ENCODE assay signal across 9 mouse cellular contexts in genomic region chr13:112755507-112756010, GRCm38 (mm10). TPM values are rescaled to one million over a fixed set of nuclear protein-coding genes. Genes with fewer than 3 reads are reported as not detected.
DNase-seq lines count a peak whose midpoint lies in the region; ATAC-seq and TF ChIP-seq lines count a peak whose summit lies in the region.
"Had no signal": no experiment of that assay in that cellular context is flagged by ENCODE, and none has a peak within 500 bp of the region (broad histone marks: within the 10 kb centered on the region; RNA-seq: fewer than 3 reads in every experiment).

No protein-coding gene starts in this region.

- H3K9me3 ChIP-seq in ES-E14 (ENCODE audit: control insufficient read depth, insufficient read depth, low read depth, low read length), result no peaks in the 10 kb centered on the region
- H3K9me3 ChIP-seq in heart, embryonic 11.5 days (replicated peaks; ENCODE audit: control insufficient read depth, low read length), result no peaks in the 10 kb centered on the region
- no peaks in the 10 kb centered on the region for H3K9me3 ChIP-seq in limb, embryonic 12.5 days

- ATAC-seq in heart, embryonic 11.5 days (replicated peaks; ENCODE audit: insufficient number of reproducible peaks, low FRiP score, low TSS enrichment), result no peak
- no peak for ATAC-seq in limb, embryonic 12.5 days (ENCODE audit: insufficient number of reproducible peaks, insufficient read depth, low FRiP score, low TSS enrichment, low read depth)
- no peak for ATAC-seq in activated CD4-positive, CD25-positive, alpha-beta regulatory T cell, adult 4 months
- no peak for ATAC-seq in megakaryocyte-erythroid progenitor cell, adult 5-6 weeks (replicated peaks; ENCODE audit: low FRiP score, low TSS enrichment, poor library complexity, severe bottlenecking)

- in situ Hi-C loops in ES-E14 (cut with MboI; ENCODE audit: low sequenced_read_pairs in 2 of 2, unreplicated experiment in 2 of 2), result no loop called here

- peak; percentile 57 for DNase-seq in embryo, embryonic 10 days (ENCODE audit: low spot score)
- DNase-seq in embryo, embryonic 9.5 days (ENCODE audit: extremely low spot score), result no peak
- DNase-seq in ES-E14 (ENCODE audit: low read depth, low spot score), result no peak
- no peak for DNase-seq in B cell, adult 2 months

- H3K27me3 ChIP-seq in heart, embryonic 11.5 days (ENCODE audit: control insufficient read depth, insufficient read depth, low read length), result no peaks in the 10 kb centered on the region
- H3K27me3 ChIP-seq in limb, embryonic 12.5 days, result no peaks in the 10 kb centered on the region
- H3K27me3 ChIP-seq: CH12.LX had no signal

- H3K4me3 ChIP-seq in ES-E14 (ENCODE audit: insufficient read depth in 1 of 2, low read depth in 1 of 2, low read length in 2 of 2, poor library complexity in 1 of 2, severe bottlenecking in 1 of 2), result no peak overlapping the region
- no peak overlapping the region for H3K4me3 ChIP-seq in heart, embryonic 11.5 days (ENCODE audit: low read depth, low read length)
- H3K4me3 ChIP-seq in limb, embryonic 12.5 days (replicated peaks), result no peak overlapping the region

- WGBS in heart, embryonic 11.5 days (ENCODE audit: insufficient replicate concordance), result 42% methylated on average over 11 of the region's 11 CpGs
- 53% methylated on average over 11 of the region's 11 CpGs for WGBS in limb, embryonic 12.5 days

- no peak overlapping the region for H3K27ac ChIP-seq in ES-E14 (ENCODE audit: insufficient read depth, low read depth, low read length, poor library complexity, severe bottlenecking)
- H3K27ac ChIP-seq in heart, embryonic 11.5 days (ENCODE audit: low read depth, low read length), result peak overlapping the region; percentile 68
- H3K27ac ChIP-seq in limb, embryonic 12.5 days, result peak overlapping the region; percentile 66

- 0 out of 2 replicates have a peak overlapping the region, but pooled peaks have one; percentile 7 for H3K4me2 ChIP-seq in heart, embryonic 11.5 days
- H3K4me2 ChIP-seq in limb, embryonic 12.5 days, result 0 out of 2 replicates have a peak overlapping the region, but pooled peaks have one; percentile 4

- peak overlapping the region; percentile 0; the same call in 1 of the 2 replicates for H3K9ac ChIP-seq in ES-E14 (ENCODE audit: insufficient read depth, low read depth, low read length, poor library complexity, severe bottlenecking)
- peak overlapping the region; percentile 34; the same call in 1 of the 2 replicates for H3K9ac ChIP-seq in heart, embryonic 11.5 days (ENCODE audit: low read depth, low read length)
- no peak overlapping the region for H3K9ac ChIP-seq in limb, embryonic 12.5 days (replicated peaks)

- no peaks in the 10 kb centered on the region for H3K36me3 ChIP-seq in ES-E14 (ENCODE audit: control insufficient read depth, insufficient read depth, low read length, poor library complexity, severe bottlenecking)
- H3K36me3 ChIP-seq in heart, embryonic 11.5 days (ENCODE audit: control insufficient read depth, insufficient read depth, low read length), result no peaks in the 10 kb centered on the region
- no peaks in the 10 kb centered on the region for H3K36me3 ChIP-seq in limb, embryonic 12.5 days

- H3K4me1 ChIP-seq in ES-E14 (ENCODE audit: control insufficient read depth in 2 of 2, insufficient read depth in 2 of 2, low read length in 2 of 2, poor library complexity in 1 of 2), result peaks cover 13 to 41% of the 10 kb centered on the region in 2 experiments
- H3K4me1 ChIP-seq in heart, embryonic 11.5 days (ENCODE audit: control insufficient read depth, insufficient read depth, low read length), result peaks cover 29% of the 10 kb centered on the region
- peaks cover 56% of the 10 kb centered on the region for H3K4me1 ChIP-seq in limb, embryonic 12.5 days (replicated peaks)

TF ChIP-seq in ES-E14, 5 proteins besides CTCF, POLR2A, EP300 and RAD21:
- TF ChIP-seq CHD2 (IDR thresholded peaks at IDR 0.05; ENCODE audit: low read depth, low read length), result no peak
- TF ChIP-seq ZC3H11A (IDR thresholded peaks at IDR 0.05; ENCODE audit: borderline replicate concordance, low read depth, low read length), result no peak
- no peak for TF ChIP-seq HCFC1 (IDR thresholded peaks at IDR 0.05; ENCODE audit: borderline replicate concordance, insufficient read depth, low read length)
- TF ChIP-seq MAFK (IDR thresholded peaks at IDR 0.05; ENCODE audit: insufficient read depth, low read depth, low read length), result no peak
- TF ChIP-seq ZNF384 (IDR thresholded peaks at IDR 0.05; ENCODE audit: low read depth, low read length), result no peak

RNA-seq across cellular contexts. Expression of gene Plpp1, which starts 45.0 kb away (rescaled TPM):
- total RNA-seq in ES-E14 (2012; rRNA removed), result 33.0 and 38.2 TPM in 2 replicates
- polyA plus RNA-seq in heart, embryonic 11.5 days (2014; fragmentation: Nextera tagmentation; extraction: Ambion mirVana), result 37.3 and 41.7 TPM in 2 replicates
- 31.5 and 34.0 TPM in 2 replicates for polyA plus RNA-seq in limb, embryonic 12.5 days (2016; fragmentation: Nextera tagmentation; extraction: Ambion mirVana)
- polyA plus RNA-seq in activated CD4-positive, CD25-positive, alpha-beta regulatory T cell, adult 4 months (2017; shearing (Covaris generic)), result 1 to 10 TPM; 1.6 to 1.8 TPM
- total RNA-seq in megakaryocyte-erythroid progenitor cell, adult 5-6 weeks (2014; fragmentation: Nextera tagmentation), result 9.7 and 17.3 TPM in 2 replicates
- 8.3 and 19.3 TPM in 2 replicates for total RNA-seq in megakaryocyte-erythroid progenitor cell, adult 5-6 weeks (2017)

Comparison
In these comparisons a context has a peak if more than half of its experiments do, and no peak if none do; other contexts are left out.
1. RNA of gene Plpp1, which starts 45.0 kb away (polyA plus RNA-seq): 37.3 to 41.7 TPM in heart, embryonic 11.5 days and 31.5 to 34.0 TPM in limb, embryonic 12.5 days; 1.6 to 1.8 TPM in activated CD4-positive, CD25-positive, alpha-beta regulatory T cell, adult 4 months; every median in the first group is over 10 times any median in the second.